Comparison of ENCODE assay signal across 21 mouse cellular contexts in genomic region chr1:23007784-23008490, GRCm38 (mm10).
DNase-seq lines count a peak whose midpoint lies in the region; ATAC-seq and TF ChIP-seq lines count a peak whose summit lies in the region.
"Had no signal": no experiment of that assay in that cellular context is flagged by ENCODE, and none has a peak within 500 bp of the region (broad histone marks: within the 10 kb centered on the region; RNA-seq: fewer than 3 reads in every experiment).

No protein-coding gene starts in this region.

- no peak for TF ChIP-seq CTCF in brain, embryonic 14.5 days (IDR thresholded peaks at IDR 0.05; ENCODE audit: borderline replicate concordance, extremely low read depth, insufficient read depth, insufficient read length)

- DNase-seq in forebrain, embryonic 14.5 days (ENCODE audit: low spot score): peak; percentile 22
- peak; percentile 35 for DNase-seq in brain, embryonic 14.5 days (ENCODE audit: low read depth)
- DNase-seq in cerebellum, adult 9-11 months: peak; percentile 89
- DNase-seq in layer of hippocampus, adult 9-10 months (ENCODE audit: low spot score): peak; percentile 56
- no peak for DNase-seq in kidney, postnatal 36 days
- DNase-seq: adrenal gland, adult 8-10 months; gastrocnemius, postnatal 10 days; heart, adult 11 months; lung, embryonic 14.5 days; lung, postnatal 4 days; retina, postnatal 1 day; right cerebral cortex, postnatal 4 days had no signal

- H3K9me3 ChIP-seq in forebrain, embryonic 14.5 days (replicated peaks; ENCODE audit: control insufficient read depth, low read length): no peaks in the 10 kb centered on the region
- no peaks in the 10 kb centered on the region for H3K9me3 ChIP-seq in forebrain, embryonic 15.5 days
- H3K9me3 ChIP-seq in intestine, embryonic 16.5 days (ENCODE audit: control insufficient read depth, low read length): no peaks in the 10 kb centered on the region
- H3K9me3 ChIP-seq: heart, embryonic 13.5 days; hindbrain, embryonic 13.5 days; limb, embryonic 12.5 days; liver, embryonic 12.5 days had no signal

- 77% methylated on average over 5 of the region's 5 CpGs for WGBS in forebrain, embryonic 14.5 days
- WGBS in forebrain, embryonic 15.5 days: 73% methylated on average over 5 of the region's 5 CpGs
- 54% methylated on average over 5 of the region's 5 CpGs for WGBS in intestine, embryonic 16.5 days

- H3K27me3 ChIP-seq in forebrain, embryonic 14.5 days (replicated peaks; ENCODE audit: control insufficient read depth, insufficient read depth, low read length): no peaks in the 10 kb centered on the region
- H3K27me3 ChIP-seq in forebrain, embryonic 15.5 days: no peaks in the 10 kb centered on the region
- no peaks in the 10 kb centered on the region for H3K27me3 ChIP-seq in intestine, embryonic 16.5 days (replicated peaks; ENCODE audit: control insufficient read depth, insufficient read depth, low read length)
- H3K27me3 ChIP-seq: heart, embryonic 13.5 days; hindbrain, embryonic 13.5 days; limb, embryonic 12.5 days; liver, embryonic 12.5 days; Patski had no signal

- ATAC-seq in forebrain, embryonic 14.5 days: peak; percentile 40; the same call in 1 of the 2 replicates
- no peak for ATAC-seq in forebrain, embryonic 15.5 days (replicated peaks)
- no peak for ATAC-seq in intestine, embryonic 16.5 days
- ATAC-seq: CD4-positive, CD25-positive, alpha-beta regulatory T cell, adult 4 months; liver, embryonic 12.5 days; Patski had no signal

- H3K36me3 ChIP-seq in forebrain, embryonic 14.5 days (ENCODE audit: control insufficient read depth, insufficient read depth, low read length): no peaks in the 10 kb centered on the region
- H3K36me3 ChIP-seq in forebrain, embryonic 15.5 days: no peaks in the 10 kb centered on the region
- H3K36me3 ChIP-seq in intestine, embryonic 16.5 days (ENCODE audit: control insufficient read depth, insufficient read depth, low read length): no peaks in the 10 kb centered on the region
- H3K36me3 ChIP-seq: heart, embryonic 13.5 days; hindbrain, embryonic 13.5 days; limb, embryonic 12.5 days; liver, embryonic 12.5 days had no signal

- H3K4me1 ChIP-seq in forebrain, embryonic 14.5 days (ENCODE audit: control insufficient read depth, insufficient read depth, low read length): no peaks in the 10 kb centered on the region
- H3K4me1 ChIP-seq in forebrain, embryonic 15.5 days: 0 out of 2 replicates have a peak, but pooled peaks cover 2% of the 10 kb centered on the region
- H3K4me1 ChIP-seq in intestine, embryonic 16.5 days (ENCODE audit: control insufficient read depth, insufficient read depth, low read length): no peaks in the 10 kb centered on the region
- H3K4me1 ChIP-seq: heart, embryonic 13.5 days; hindbrain, embryonic 13.5 days; limb, embryonic 12.5 days; liver, embryonic 12.5 days had no signal

- TF ChIP-seq POLR2A in brain, embryonic 14.5 days (IDR thresholded peaks at IDR 0.05; ENCODE audit: borderline replicate concordance, extremely low read depth, insufficient read depth, insufficient read length, poor library complexity, severe bottlenecking): no peak

- no peak overlapping the region for H3K4me3 ChIP-seq in forebrain, embryonic 14.5 days (ENCODE audit: low read depth, low read length)
- H3K4me3 ChIP-seq in forebrain, embryonic 15.5 days: no peak overlapping the region
- H3K4me3 ChIP-seq in intestine, embryonic 16.5 days (ENCODE audit: low read length): no peak overlapping the region
- H3K4me3 ChIP-seq: heart, embryonic 13.5 days; hindbrain, embryonic 13.5 days; limb, embryonic 12.5 days; liver, embryonic 12.5 days had no signal

- no peak overlapping the region for H3K4me2 ChIP-seq in forebrain, embryonic 14.5 days (ENCODE audit: low read length)
- no peak overlapping the region for H3K4me2 ChIP-seq in forebrain, embryonic 15.5 days (replicated peaks)
- no peak overlapping the region for H3K4me2 ChIP-seq in intestine, embryonic 16.5 days (ENCODE audit: low read depth, low read length)
- H3K4me2 ChIP-seq: heart, embryonic 13.5 days; hindbrain, embryonic 13.5 days; limb, embryonic 12.5 days; liver, embryonic 12.5 days; lung, embryonic 14.5 days had no signal

- no peak overlapping the region for H3K27ac ChIP-seq in forebrain, embryonic 14.5 days (ENCODE audit: low read depth, low read length)
- H3K27ac ChIP-seq in forebrain, embryonic 15.5 days (replicated peaks): no peak overlapping the region
- no peak overlapping the region for H3K27ac ChIP-seq in intestine, embryonic 16.5 days (ENCODE audit: low read length)
- H3K27ac ChIP-seq: heart, embryonic 13.5 days; hindbrain, embryonic 13.5 days; limb, embryonic 12.5 days; liver, embryonic 12.5 days; stomach, postnatal 0 days had no signal

- H3K9ac ChIP-seq in forebrain, embryonic 14.5 days (ENCODE audit: low read length): no peak overlapping the region
- no peak overlapping the region for H3K9ac ChIP-seq in forebrain, embryonic 15.5 days (replicated peaks)
- H3K9ac ChIP-seq in intestine, embryonic 16.5 days (ENCODE audit: low read depth, low read length): no peak overlapping the region
- H3K9ac ChIP-seq: heart, embryonic 13.5 days; hindbrain, embryonic 13.5 days; limb, embryonic 12.5 days; liver, embryonic 12.5 days; lung, embryonic 14.5 days had no signal

Comparison
In these comparisons a context has a peak if more than half of its experiments do, and no peak if none do; other contexts are left out.
1. DNase-seq: peak in forebrain, embryonic 14.5 days (single experiment), brain, embryonic 14.5 days (single experiment), cerebellum, adult 9-11 months (single experiment) and layer of hippocampus, adult 9-10 months (single experiment); none in kidney, postnatal 36 days (0 of 2).